Mouse (Mus musculus) lung, postnatal 36 days (tissue): ENCODE data around the gene Dnajb7.

Experiments used
- DNase-seq: peaks from one replicate; pipeline ENCODE4 v3.0.0; 2022; ENCODE audit warnings: mixed read lengths

Dnajb7 gene

DNA sequence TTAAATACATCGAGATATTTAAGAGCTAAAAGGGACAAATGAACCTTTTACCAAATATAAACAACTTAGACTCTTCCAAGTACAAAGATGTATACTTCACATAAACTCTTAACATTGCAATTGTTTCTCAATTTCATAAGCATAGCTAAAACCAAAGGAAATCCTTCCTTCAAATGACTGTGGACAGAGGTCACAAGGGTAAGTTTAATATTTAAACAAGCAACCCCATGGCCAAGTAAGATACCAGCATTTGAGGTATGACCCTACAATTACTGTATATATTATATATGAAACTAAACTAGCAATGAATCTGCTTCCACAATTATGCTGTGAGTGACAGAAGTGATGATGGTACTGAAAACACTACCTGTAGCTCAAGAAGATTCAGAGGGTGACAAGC is 43.8 kb downstream of the Dnajb7 start:
- DNase-seq, result no peak

DNA sequence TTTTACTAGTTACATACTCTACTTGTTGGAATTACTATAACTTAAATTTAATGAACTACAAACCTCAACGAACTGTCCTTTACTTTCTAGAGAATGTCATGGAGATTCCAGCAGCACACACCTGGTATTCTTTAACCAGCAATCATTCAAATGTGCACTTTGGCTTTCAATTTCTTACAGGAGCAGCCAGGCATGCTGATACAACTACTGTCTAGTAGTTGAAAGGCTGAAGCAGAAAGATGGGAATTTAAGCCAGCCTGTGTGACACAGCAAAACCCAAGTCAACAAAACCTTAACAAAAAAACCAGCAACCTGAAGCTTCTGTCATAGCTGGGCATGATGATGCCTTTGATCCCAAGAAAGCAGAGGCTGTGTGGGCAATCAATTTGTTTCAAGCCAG is 45.6 kb downstream of the Dnajb7 start:
- DNase-seq, result no peak

DNA sequence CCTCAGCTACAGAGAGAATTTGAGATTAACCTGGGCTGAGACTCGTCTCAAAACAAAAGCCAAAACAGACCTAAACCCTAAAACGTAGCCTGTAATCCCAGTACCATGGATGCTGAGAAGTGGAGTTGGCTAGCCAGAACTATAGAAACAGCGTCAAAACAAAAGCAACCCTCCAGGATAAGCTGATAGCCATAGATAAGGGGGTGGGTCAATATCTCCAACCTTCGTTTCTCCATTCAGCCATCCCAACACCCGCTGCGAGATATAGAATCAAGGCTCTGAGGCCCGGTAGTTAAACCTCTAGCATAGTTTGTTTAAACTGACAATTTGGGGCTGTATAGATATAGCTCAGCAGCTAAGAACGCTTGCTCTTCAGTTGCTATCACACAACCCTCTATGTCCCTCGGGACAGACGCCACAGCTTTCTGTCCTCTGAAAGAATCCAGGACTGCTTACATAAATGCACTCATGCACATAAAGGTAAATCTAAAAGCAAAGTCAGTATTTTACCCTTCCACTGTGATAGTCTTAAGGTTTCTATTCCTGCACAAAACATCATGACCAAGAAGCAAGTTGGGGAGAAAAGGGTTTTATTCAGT is 46.6 kb downstream of the Dnajb7 start:
- DNase-seq, result no peak

DNA sequence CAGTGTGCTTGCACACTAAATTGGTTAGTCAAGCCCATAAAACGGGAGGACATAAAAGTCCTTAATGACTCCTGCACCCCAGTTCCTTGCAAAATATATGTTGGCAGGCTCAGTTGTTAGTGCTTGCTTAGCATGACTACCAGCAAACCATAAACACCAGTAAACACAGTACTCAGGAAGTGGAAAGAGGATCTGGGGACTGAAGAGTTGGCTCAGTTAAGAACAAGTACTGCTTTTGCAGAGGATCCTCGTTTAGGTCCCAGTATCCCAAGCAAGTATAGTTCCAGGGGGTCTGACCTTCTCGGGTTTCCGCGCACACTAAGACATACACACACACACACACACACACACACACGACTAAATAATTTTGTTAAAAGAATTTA is 47.1 kb downstream of the Dnajb7 start:
- no peak for DNase-seq

DNA sequence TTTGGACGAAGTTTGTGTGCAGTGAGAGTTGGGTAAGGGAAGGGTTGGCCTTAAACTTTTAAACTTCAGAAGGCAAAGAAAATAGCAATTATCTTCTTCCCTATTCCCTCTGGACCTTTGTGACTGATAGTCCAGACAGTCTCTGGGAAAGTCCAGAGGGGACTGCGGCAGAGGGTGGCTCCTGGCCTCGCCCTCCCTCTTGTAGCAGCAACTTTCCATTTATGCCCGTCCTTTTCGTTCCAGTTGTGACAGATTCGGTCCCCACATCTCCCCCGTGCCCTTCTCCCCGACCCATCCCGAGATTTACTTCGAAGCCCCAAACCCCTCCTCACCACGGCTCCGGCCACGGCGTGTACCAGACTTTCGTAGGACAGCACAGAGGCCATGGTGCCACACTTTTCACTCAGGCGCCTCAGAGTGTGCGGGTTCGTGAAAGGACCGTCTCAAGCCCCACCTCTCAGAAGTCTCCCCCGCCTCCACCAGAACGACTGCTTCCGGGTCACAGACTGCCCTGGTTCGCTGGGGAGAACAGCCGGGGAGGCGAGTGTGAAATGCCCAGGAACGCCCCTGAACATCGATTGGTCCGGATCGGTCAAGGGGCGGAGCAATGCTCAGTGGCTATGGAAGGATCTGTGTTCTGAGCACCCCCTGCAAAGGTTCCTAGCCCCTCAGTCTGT is 47.6 kb downstream of the Dnajb7 start, which contains the start of gene Slc25a17:
Gene Slc25a17, minus strand, starts transcription at position 468 of the 677 bp plus-strand sequence.
- peak; percentile 98 for DNase-seq

DNA sequence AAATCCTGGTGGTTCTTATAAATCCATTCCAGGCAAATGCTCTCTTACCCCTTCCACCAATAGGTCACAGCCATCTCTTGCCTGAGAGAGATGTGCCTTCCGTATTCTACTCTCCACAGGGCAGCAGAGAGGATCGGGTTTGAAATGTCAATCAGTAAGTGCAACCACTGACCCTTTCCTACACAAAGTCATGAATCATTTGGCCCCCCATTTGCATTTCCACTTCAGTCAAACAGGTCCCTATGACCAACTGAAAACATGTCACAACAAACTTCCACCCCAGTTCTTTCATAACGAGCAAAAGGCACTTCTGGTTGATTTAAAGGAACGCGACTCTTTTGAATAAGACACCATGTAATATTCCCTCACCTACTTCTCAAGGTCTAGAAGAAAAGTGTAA is 48.7 kb downstream of the Dnajb7 start:
- DNase-seq, result no peak

DNA sequence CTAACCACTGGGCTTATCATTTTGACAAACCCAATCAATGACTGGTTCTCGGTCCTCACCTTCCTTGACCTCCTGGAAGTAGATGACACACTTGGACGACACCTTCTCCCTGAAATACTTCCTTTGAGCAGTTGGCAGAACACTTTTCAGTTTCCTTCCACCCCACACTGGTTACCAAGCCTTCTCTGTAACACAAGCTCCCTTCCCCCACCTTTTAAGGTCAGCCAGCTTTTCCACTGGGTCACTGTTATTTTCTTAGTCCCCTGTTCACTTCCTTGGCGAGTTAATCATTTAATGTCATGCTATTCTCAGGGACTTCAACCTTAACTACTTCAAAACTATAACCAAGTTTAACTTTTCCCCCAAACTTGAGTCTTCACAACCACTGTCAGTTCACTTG is 49.2 kb downstream of the Dnajb7 start:
- DNase-seq, result no peak

DNA sequence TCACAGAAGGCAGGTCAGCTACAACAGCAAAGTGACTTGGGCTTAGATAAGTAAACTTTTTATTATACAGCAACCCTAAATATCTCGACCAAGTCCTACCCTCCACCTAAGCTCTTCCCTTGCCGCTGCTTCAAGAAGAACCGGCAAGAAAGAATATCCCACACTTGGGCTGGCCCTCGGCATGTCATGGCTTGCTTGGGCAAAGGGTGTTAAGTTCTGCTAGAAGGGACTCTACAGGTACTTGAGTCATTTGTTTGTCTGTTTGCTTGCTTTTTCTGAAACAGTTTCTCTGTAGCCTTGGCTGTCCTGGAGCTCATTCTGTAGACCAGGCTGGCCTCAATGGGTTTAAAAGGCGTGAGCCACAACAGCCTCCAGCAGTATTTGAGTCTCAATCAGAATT is 51.2 kb downstream of the Dnajb7 start:
- DNase-seq, result no peak
